Mouse (Mus musculus): ENCODE results near the gene Chit1. TPM values are rescaled to one million over a fixed set of nuclear protein-coding genes. Genes with fewer than 3 reads are reported as not detected.

Chit1 gene
- polyA plus RNA-seq, 1 experiment from 2014 or later: 0.18 TPM

DNA sequence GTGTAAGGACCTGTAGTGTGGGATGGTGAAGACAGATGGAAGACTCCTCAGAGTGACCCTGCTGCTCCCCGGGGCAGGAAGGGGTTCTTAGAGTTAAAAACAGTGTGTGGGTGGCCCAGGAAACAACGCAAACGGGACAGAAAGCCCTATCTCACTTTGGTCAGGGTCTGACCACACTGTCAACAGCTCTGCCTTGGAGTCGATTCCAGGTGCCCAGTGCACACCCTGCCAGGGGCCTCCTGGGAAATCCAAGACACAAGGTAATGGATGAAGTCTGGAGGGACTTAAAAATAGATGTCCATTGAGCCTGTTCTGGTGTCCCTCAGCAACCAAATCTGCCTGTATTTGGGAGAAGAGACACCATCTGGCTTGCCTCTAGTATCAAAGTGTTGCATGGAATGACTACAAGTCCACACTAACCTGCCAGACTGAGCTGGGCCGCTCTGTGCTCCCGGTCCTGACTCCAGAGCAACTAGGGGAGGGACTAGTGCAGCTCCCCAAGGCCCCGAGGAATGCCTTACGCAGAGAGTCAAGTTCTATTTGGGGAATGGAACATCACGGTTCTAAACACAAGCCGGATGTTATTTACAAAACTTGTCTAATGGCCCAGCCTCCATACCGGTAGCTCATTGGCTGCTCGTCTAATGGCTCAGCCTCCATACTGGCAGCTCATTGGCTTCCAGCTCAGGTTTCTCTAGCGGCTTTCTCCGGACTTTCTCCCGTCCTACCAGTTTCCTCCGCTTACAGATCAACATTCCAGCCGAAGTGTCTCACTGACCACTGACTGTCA, 12.1 kb upstream of the Chit1 start:
- H3K4me1 ChIP-seq (ENCODE audit: control insufficient read depth, insufficient read depth, low read length): peaks cover 44% of the 10 kb centered on the region
- 6% methylated on average over 17 of the region's 17 CpGs for WGBS
- H3K9ac ChIP-seq (ENCODE audit: low read depth, low read length): peak overlapping the region; percentile 59
- DNase-seq (ENCODE audit: low spot score) (peak; percentile 98), ATAC-seq (ENCODE audit: low read depth) (peak; percentile 91)
- peak overlapping the region; percentile 40 for H3K4me3 ChIP-seq (ENCODE audit: low read depth, low read length)
- no peaks in the 10 kb centered on the region for H3K27me3 ChIP-seq (replicated peaks; ENCODE audit: control insufficient read depth, insufficient read depth, low read length)
- H3K4me2 ChIP-seq (ENCODE audit: low read depth, low read length): peak overlapping the region; percentile 59
- H3K9me3 ChIP-seq (ENCODE audit: control insufficient read depth, low read length): no peaks in the 10 kb centered on the region
- H3K27ac ChIP-seq (replicated peaks; ENCODE audit: low read depth, low read length): peak overlapping the region; percentile 89
- H3K36me3 ChIP-seq (ENCODE audit: control insufficient read depth, insufficient read depth, low read length): no peaks in the 10 kb centered on the region

DNA sequence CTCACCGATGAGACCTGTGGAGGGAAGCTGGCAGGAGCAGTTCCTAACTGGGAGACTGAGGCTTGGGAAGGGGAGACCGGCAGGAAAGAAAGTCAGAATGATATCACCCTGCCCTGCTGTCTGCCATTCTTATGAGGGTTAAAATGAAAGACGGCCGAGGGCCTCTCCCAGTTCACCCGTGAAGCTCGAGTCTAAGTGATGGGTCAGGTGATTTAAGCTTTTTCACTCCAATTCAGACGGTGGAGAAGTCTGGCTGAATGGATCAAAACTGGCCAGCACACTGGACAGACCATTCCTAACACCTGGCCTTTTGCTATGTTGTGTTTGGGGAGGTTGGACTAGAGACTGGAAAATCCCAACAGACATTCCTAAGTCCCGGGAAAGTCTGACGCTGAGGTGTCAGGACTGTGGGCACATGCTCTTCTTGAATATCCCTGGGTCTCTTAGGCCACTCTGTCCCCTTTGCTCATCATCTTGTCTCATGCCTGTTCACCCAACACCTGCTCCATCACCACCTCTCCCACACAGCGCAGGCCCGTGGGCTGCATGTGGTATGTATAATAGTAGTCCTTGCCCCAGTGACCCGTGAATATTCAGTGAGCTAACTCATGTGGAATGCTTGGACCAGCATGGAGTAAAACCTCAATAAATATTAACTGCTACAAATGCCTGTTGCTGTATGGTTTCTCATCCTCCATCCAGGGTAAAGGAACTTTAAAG, 11.4 kb upstream of the Chit1 start:
- WGBS: 17% methylated on average over 12 of the region's 12 CpGs
- Histone ChIP-seq H3K27me3 (replicated peaks; ENCODE audit: control insufficient read depth, insufficient read depth, low read length) (no peaks in the 10 kb centered on the region), H3K4me1 (ENCODE audit: control insufficient read depth, insufficient read depth, low read length) (peaks cover 36% of the 10 kb centered on the region), H3K4me3 (ENCODE audit: low read depth, low read length) (peak overlapping the region; percentile 40), H3K4me2 (ENCODE audit: low read depth, low read length) (peak overlapping the region; percentile 59), H3K27ac (replicated peaks; ENCODE audit: low read depth, low read length) (peak overlapping the region; percentile 89), H3K9me3 (ENCODE audit: control insufficient read depth, low read length) (no peaks in the 10 kb centered on the region), H3K36me3 (ENCODE audit: control insufficient read depth, insufficient read depth, low read length) (no peaks in the 10 kb centered on the region), H3K9ac (ENCODE audit: low read depth, low read length) (peak overlapping the region; percentile 59)
- ATAC-seq (ENCODE audit: low read depth) (no peak), DNase-seq (ENCODE audit: low spot score) (no peak)

DNA sequence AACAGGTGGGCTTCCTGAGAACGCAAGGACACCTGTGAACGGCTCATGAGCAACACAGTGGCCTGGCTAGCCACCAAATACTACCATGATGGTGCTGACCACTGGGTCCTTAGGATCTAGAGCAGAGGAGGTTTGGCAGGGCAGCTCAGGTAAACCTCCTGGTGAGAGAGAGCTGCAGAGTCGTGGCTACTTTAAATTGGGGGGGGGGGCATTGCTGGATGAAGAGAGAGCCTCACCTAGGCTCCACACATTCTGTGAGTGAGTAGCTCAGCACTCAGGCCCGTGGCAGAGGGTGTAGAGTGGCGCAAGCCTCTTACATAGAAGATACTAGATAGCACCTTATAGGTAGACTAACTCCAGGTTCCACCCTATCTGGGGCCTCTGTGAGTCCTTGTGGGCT, 10.6 kb upstream of the Chit1 start:
- Histone ChIP-seq H3K4me1 (ENCODE audit: control insufficient read depth, insufficient read depth, low read length) (peaks cover 31% of the 10 kb centered on the region), H3K27ac (replicated peaks; ENCODE audit: low read depth, low read length) (no peak overlapping the region)
- WGBS: 85% methylated on average over 5 of the region's 5 CpGs

DNA sequence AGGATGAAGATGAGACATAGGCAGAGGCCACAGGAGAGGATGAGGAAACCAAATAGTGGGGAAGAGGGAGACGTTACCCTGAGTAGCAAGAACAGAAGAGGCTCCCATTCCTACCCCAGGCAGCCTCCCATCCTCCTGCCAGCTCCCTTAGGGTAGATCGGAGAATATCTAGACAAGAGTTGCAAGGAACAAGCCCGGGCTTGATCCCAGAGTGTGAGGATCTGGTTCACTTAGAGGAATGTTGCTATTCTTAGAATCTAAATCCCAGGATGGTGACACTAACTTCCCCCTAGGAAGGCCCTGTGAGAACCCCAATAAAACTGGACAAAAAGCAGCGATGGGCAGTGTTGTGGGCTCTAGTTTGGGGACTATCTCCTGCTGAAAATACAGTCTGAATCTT, 10.1 kb upstream of the Chit1 start:
- Histone ChIP-seq H3K36me3 (ENCODE audit: control insufficient read depth, insufficient read depth, low read length) (no peaks in the 10 kb centered on the region), H3K27me3 (replicated peaks; ENCODE audit: control insufficient read depth, insufficient read depth, low read length) (no peaks in the 10 kb centered on the region), H3K9ac (ENCODE audit: low read depth, low read length) (no peak overlapping the region), H3K4me3 (ENCODE audit: low read depth, low read length) (no peak overlapping the region), H3K9me3 (ENCODE audit: control insufficient read depth, low read length) (no peaks in the 10 kb centered on the region), H3K4me1 (ENCODE audit: control insufficient read depth, insufficient read depth, low read length) (peaks cover 26% of the 10 kb centered on the region), H3K27ac (replicated peaks; ENCODE audit: low read depth, low read length) (no peak overlapping the region), H3K4me2 (ENCODE audit: low read depth, low read length) (no peak overlapping the region)
- DNase-seq (ENCODE audit: low spot score) (peak; percentile 59), ATAC-seq (ENCODE audit: low read depth) (no peak)
- WGBS: 69% methylated on average over 4 of the region's 4 CpGs

More for the DNA sequence above, 10.6 kb upstream of the Chit1 start:
- ATAC-seq (ENCODE audit: low read depth) (no peak), DNase-seq (ENCODE audit: low spot score) (no peak)
- no peaks in the 10 kb centered on the region for H3K27me3 ChIP-seq (replicated peaks; ENCODE audit: control insufficient read depth, insufficient read depth, low read length)
- no peaks in the 10 kb centered on the region for H3K9me3 ChIP-seq (ENCODE audit: control insufficient read depth, low read length)
- H3K9ac ChIP-seq (ENCODE audit: low read depth, low read length): no peak overlapping the region
- no peak overlapping the region for H3K4me3 ChIP-seq (ENCODE audit: low read depth, low read length)
- no peak overlapping the region for H3K4me2 ChIP-seq (ENCODE audit: low read depth, low read length)
- no peaks in the 10 kb centered on the region for H3K36me3 ChIP-seq (ENCODE audit: control insufficient read depth, insufficient read depth, low read length)

DNA sequence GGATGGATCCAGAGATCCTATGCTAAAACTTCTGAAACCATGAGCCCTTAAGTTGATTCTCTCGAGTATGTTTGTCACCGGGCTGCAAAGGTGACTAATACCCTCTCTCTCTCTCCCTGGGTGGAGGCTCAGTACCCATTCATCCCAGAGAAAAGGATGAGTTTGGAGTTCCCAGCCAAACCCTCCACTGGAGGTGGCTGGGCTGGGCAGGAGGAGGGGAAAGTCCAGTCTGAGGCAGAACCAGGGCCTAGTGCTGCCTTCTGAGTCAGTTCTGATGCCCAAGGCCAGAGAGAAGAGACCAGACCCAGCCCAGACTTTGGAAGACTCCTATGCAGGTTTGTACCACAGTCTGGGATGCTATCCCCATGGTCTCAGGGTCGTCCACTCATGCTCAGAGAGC, 9.4 kb upstream of the Chit1 start:
- H3K9me3 ChIP-seq (ENCODE audit: control insufficient read depth, low read length): no peaks in the 10 kb centered on the region
- no peak overlapping the region for H3K4me2 ChIP-seq (ENCODE audit: low read depth, low read length)
- H3K27ac ChIP-seq (replicated peaks; ENCODE audit: low read depth, low read length): no peak overlapping the region
- H3K4me3 ChIP-seq (ENCODE audit: low read depth, low read length): no peak overlapping the region
- 67% methylated on average over 3 of the region's 3 CpGs for WGBS
- ATAC-seq (ENCODE audit: low read depth): no peak
- no peaks in the 10 kb centered on the region for H3K27me3 ChIP-seq (replicated peaks; ENCODE audit: control insufficient read depth, insufficient read depth, low read length)
- H3K36me3 ChIP-seq (ENCODE audit: control insufficient read depth, insufficient read depth, low read length): no peaks in the 10 kb centered on the region
- DNase-seq (ENCODE audit: low spot score): no peak
- H3K9ac ChIP-seq (ENCODE audit: low read depth, low read length): no peak overlapping the region
- peaks cover 21% of the 10 kb centered on the region for H3K4me1 ChIP-seq (ENCODE audit: control insufficient read depth, insufficient read depth, low read length)

DNA sequence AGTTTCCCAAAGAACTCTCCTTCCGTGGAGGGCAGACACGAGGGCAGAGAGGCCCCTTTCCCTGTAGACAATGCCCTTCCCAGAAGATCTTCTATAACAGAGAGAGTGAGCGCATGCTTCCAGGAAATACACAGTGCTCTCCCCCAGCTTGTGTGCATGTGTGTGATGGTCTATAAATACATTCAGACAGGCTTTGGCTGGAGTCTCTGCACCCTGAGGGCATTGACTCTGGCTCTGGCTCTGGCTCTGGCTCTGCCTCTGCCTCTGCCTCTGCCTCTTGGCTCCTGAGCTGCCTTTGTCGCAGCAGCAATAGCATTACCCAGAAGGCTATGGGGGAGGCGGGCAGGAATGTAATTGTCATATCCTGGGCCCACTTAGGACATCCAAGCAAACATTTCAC, 7.2 kb upstream of the Chit1 start:
- Histone ChIP-seq H3K4me3 (ENCODE audit: low read depth, low read length) (no peak overlapping the region), H3K36me3 (ENCODE audit: control insufficient read depth, insufficient read depth, low read length) (no peaks in the 10 kb centered on the region), H3K9ac (ENCODE audit: low read depth, low read length) (no peak overlapping the region), H3K4me1 (ENCODE audit: control insufficient read depth, insufficient read depth, low read length) (peaks cover 5% of the 10 kb centered on the region), H3K27ac (replicated peaks; ENCODE audit: low read depth, low read length) (peak overlapping the region; percentile 46), H3K27me3 (replicated peaks; ENCODE audit: control insufficient read depth, insufficient read depth, low read length) (no peaks in the 10 kb centered on the region), H3K4me2 (ENCODE audit: low read depth, low read length) (no peak overlapping the region), H3K9me3 (ENCODE audit: control insufficient read depth, low read length) (no peaks in the 10 kb centered on the region)
- DNase-seq (ENCODE audit: low spot score) (peak; percentile 55), ATAC-seq (ENCODE audit: low read depth) (no peak)
- WGBS: 52% methylated on average over 5 of the region's 5 CpGs

DNA sequence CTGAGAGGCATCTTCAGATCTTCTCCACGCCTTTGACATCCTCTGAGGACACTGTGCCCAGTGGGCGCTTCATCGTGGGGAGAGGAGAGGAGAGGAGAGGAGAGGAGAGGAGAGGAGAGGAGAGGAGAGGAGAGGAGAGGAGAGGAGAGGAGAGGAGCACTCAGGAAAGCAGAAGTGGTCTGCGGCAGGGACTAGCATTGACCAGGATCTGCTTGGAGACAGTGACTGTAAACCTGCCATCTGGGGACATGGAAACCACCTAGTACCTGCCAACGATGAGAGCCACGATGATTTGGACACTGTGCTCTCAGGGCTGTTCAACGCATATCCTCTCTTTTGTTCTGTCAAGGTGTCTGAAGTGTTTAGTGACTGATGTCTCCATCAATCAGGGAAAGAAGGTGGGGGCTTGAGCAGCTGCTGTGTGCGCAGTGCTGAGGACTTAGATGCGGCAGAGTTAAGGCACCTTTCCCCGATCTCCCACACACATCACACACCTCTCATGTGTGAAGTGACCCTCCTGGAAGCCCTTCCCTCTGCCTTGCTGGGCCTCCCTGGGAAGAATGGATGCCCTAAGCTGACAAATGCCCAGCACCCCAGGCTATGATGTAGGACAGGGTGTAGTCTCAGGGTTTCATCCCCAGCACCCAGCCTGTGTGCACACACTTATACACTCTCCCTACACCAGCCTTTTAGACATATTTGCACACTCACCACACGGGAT, 5.8 kb upstream of the Chit1 start:
- Histone ChIP-seq H3K4me3 (ENCODE audit: low read depth, low read length) (no peak overlapping the region), H3K9me3 (ENCODE audit: control insufficient read depth, low read length) (no peaks in the 10 kb centered on the region), H3K9ac (ENCODE audit: low read depth, low read length) (no peak overlapping the region), H3K36me3 (ENCODE audit: control insufficient read depth, insufficient read depth, low read length) (no peaks in the 10 kb centered on the region), H3K27me3 (replicated peaks; ENCODE audit: control insufficient read depth, insufficient read depth, low read length) (no peaks in the 10 kb centered on the region), H3K4me2 (ENCODE audit: low read depth, low read length) (no peak overlapping the region), H3K4me1 (ENCODE audit: control insufficient read depth, insufficient read depth, low read length) (no peaks in the 10 kb centered on the region; the same call in 1 of the 2 replicates), H3K27ac (replicated peaks; ENCODE audit: low read depth, low read length) (no peak overlapping the region)
- WGBS: 75% methylated on average over 10 of the region's 11 CpGs
- ATAC-seq (ENCODE audit: low read depth) (no peak), DNase-seq (ENCODE audit: low spot score) (no peak)

DNA sequence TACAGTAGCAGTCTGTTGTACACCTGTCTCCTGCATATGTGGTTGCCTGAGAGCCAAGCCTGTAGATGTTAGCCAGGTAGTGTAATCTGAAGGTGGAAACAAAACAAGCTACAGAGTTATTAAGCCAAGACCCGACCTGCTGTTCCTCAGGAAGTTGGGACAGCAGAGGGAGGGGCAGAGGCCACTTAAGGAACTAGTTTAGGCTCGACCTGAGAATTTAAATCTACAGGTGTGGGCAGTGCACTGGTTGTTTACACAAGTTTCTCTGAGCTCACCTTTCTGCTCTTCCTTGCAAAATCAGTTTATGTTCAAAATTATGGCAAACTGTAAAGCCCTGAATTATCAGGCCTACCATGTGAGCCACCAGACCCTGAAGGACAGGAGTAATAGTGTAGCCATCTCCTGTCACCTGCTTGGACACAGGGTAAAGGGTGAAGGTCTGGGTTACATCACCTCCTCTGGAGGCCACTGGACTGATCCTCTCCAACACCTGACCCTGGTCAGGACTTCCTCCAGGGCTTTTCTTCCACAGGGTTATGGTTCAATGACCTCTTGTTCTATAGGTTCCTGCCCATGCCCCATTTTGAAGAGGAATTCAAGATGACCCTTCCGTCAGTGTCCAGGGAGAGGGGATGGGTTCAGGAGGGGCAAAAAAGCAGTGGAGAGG, 5.1 kb upstream of the Chit1 start:
- Histone ChIP-seq H3K4me2 (ENCODE audit: low read depth, low read length) (no peak overlapping the region), H3K9me3 (ENCODE audit: control insufficient read depth, low read length) (no peaks in the 10 kb centered on the region), H3K4me3 (ENCODE audit: low read depth, low read length) (no peak overlapping the region), H3K27ac (replicated peaks; ENCODE audit: low read depth, low read length) (no peak overlapping the region), H3K9ac (ENCODE audit: low read depth, low read length) (no peak overlapping the region), H3K27me3 (replicated peaks; ENCODE audit: control insufficient read depth, insufficient read depth, low read length) (no peaks in the 10 kb centered on the region), H3K36me3 (ENCODE audit: control insufficient read depth, insufficient read depth, low read length) (no peaks in the 10 kb centered on the region), H3K4me1 (ENCODE audit: control insufficient read depth, insufficient read depth, low read length) (no peaks in the 10 kb centered on the region; the same call in 1 of the 2 replicates)
- no peak for DNase-seq (ENCODE audit: low spot score)
- 42% methylated on average over 3 of the region's 3 CpGs for WGBS
- no peak for ATAC-seq (ENCODE audit: low read depth)
